Mouse (Mus musculus) C2C12 (cell line): Measurements from ENCODE around the gene Mmp28. TPM values are rescaled to one million over a fixed set of nuclear protein-coding genes. Genes with fewer than 3 reads are reported as not detected.

Experiments
- H3K27me3 ChIP-seq: one replicate; pipeline ENCODE4 v1.6.1; 2011; ENCODE audit not compliant: control insufficient read depth, insufficient read depth, insufficient read length
- H3K36me3 ChIP-seq: one replicate; pipeline ENCODE4 v1.6.1; 2011; ENCODE audit not compliant: control insufficient read depth, insufficient read depth
- H3K4me3 ChIP-seq: one replicate; pipeline ENCODE4 v1.5.1; 2011; ENCODE audit warnings: mild to moderate bottlenecking, control low read depth; ENCODE audit not compliant: poor library complexity, insufficient read depth, severe bottlenecking
- H3K79me2 ChIP-seq: one replicate; pipeline ENCODE4 v1.6.1; 2011; ENCODE audit not compliant: control insufficient read depth, insufficient read depth
- H3K79me3 ChIP-seq: one replicate; pipeline ENCODE4 v1.6.1; 2011; ENCODE audit warnings: low read depth, control low read depth
- H3ac ChIP-seq: one replicate; pipeline ENCODE3; 2011; ENCODE audit warnings: low read depth; ENCODE audit not compliant: control insufficient read depth, insufficient read length
- CEBPB ChIP-seq: IDR thresholded peaks from one replicate; pipeline ENCODE4 v1.6.1; 2011; ENCODE audit warnings: low read depth, mild to moderate bottlenecking, control low read depth, moderate library complexity
- CTCF ChIP-seq: IDR thresholded peaks from one replicate; pipeline ENCODE4 v1.5.1; 2011; ENCODE audit not compliant: control insufficient read depth, insufficient read depth, insufficient read length
- FOSL1 ChIP-seq: IDR thresholded peaks from one replicate; pipeline ENCODE4 v1.8.0; 2011; ENCODE audit warnings: mild to moderate bottlenecking, low read length; ENCODE audit not compliant: poor library complexity, insufficient read depth, severe bottlenecking
- MAX ChIP-seq: IDR thresholded peaks from one replicate; pipeline ENCODE4 v1.6.1; 2011; ENCODE audit warnings: mild to moderate bottlenecking, control low read depth
- MYOD1 ChIP-seq: IDR thresholded peaks from one replicate; pipeline ENCODE4 v1.6.1; 2011; ENCODE audit warnings: low read depth; ENCODE audit not compliant: control insufficient read depth, insufficient read length
- MYOG ChIP-seq: IDR thresholded peaks from one replicate; pipeline ENCODE4 v1.6.1; 2011; ENCODE audit not compliant: control insufficient read depth, insufficient read length; ENCODE audit errors: extremely low read depth
- USF1 ChIP-seq: IDR thresholded peaks from one replicate; pipeline ENCODE4 v1.6.1; 2011; ENCODE audit warnings: low read depth, mild to moderate bottlenecking, control low read depth, moderate library complexity
- polyA plus RNA-seq: library from polyadenylated mRNA; unstranded; fragments of >200 nt; fragmentation: generic; extraction: Trizol; gene quantifications from one replicate; pipeline ENCODE4 v1.2.1, GENCODE M21; 2012; ENCODE audit warnings: missing spikeins

Gene Mmp28
- polyA plus RNA-seq, 1 experiment: 2.3 TPM

DNA sequence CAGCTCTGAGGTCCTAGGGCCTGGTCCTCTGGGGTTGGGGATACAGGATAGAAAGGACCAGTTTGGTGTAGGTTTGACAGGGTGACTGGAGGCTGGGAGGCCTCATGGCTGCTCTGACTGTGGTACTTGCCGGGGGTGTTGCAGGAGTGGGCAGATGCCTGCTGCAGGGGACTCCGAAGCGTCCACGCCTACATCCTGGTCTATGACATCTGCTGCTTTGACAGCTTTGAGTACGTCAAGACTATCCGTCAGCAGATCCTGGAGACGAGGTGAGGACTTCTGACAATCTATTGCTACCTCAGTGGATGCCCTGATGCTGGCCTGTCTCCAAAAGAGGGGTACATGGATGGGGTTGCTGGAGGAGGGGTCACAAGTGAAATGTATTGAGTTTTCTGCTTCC is 45.2 kb downstream of the Mmp28 start:
- H3K79me3 ChIP-seq: no peaks in the 10 kb centered on the region
- H3K4me3 ChIP-seq: no peak overlapping the region
- H3K36me3 ChIP-seq: no peaks in the 10 kb centered on the region
- H3K79me2 ChIP-seq: no peaks in the 10 kb centered on the region
- no peak overlapping the region for H3ac ChIP-seq
- H3K27me3 ChIP-seq: peaks cover 28% of the 10 kb centered on the region
- TF ChIP-seq USF1 (no peak), CTCF (no peak), MYOD1 (no peak), CEBPB (no peak), MYOG (no peak), FOSL1 (no peak), MAX (no peak)

DNA sequence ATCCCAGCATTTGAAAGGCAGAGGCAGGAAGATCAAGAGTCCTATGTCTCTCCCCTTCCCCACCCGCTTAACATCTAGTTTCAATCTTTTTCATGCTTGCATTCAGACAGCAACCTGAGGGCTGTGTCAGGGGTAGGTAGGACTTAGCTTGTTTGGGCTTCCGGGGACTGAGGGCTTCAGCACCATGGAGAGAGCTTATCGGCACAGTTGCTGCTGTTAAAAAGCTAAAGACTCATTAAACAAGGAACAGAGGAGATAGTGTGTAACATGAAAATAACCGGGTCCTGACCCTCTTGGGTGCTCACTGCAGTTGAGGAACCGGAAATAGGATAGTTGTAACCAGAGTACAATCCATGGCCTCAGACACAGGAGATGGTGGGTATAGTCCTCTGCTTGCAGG is 45.8 kb downstream of the Mmp28 start:
- Histone ChIP-seq H3K79me2 (no peaks in the 10 kb centered on the region), H3K36me3 (no peaks in the 10 kb centered on the region), H3K27me3 (peaks cover 34% of the 10 kb centered on the region), H3K4me3 (no peak overlapping the region), H3ac (no peak overlapping the region), H3K79me3 (no peaks in the 10 kb centered on the region)
- TF ChIP-seq CTCF: no peak
- TF ChIP-seq CEBPB: no peak
- no peak for TF ChIP-seq MYOD1
- no peak for TF ChIP-seq MYOG

DNA sequence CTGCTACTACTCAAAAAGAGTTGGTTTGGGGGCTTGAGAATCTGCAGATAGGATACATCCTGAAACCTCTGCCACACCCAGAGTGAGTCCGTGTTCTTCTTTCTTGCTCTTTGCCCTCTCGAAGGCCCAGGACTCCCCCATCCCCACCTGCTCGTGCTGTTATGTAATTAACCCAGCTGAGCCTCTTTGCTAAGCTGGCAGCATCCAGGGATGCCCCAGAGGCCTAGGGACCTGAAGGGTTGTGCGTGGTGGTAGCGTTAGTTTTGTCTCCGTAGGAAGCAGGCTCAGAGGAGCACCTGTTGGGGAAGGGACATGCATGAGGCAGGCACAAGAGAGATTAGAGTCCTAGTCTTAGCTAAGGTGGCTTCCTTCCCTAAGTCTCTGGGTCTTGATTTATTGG is 52.4 kb downstream of the Mmp28 start:
- H3K4me3 ChIP-seq: no peak overlapping the region
- TF ChIP-seq MYOG (no peak), FOSL1 (no peak), MAX (no peak), CTCF (no peak), USF1 (no peak), CEBPB (no peak), MYOD1 (no peak)

GRCm38 (mm10) chr11:83409792-83410291 is 53.0 kb downstream of the Mmp28 start:
- no peaks in the 10 kb centered on the region for H3K79me2 ChIP-seq
- H3ac ChIP-seq: no peak overlapping the region
- H3K79me3 ChIP-seq: no peaks in the 10 kb centered on the region
- no peaks in the 10 kb centered on the region for H3K36me3 ChIP-seq
- H3K27me3 ChIP-seq: peaks cover 42% of the 10 kb centered on the region
- no peak overlapping the region for H3K4me3 ChIP-seq
- TF ChIP-seq MAX: no peak
- TF ChIP-seq USF1: no peak
- no peak for TF ChIP-seq MYOD1
- TF ChIP-seq CEBPB: no peak
- no peak for TF ChIP-seq FOSL1
- TF ChIP-seq CTCF: no peak
- TF ChIP-seq MYOG: no peak

More for the DNA sequence above, 52.4 kb downstream of the Mmp28 start:
- H3ac ChIP-seq: no peak overlapping the region
- H3K27me3 ChIP-seq: peaks cover 42% of the 10 kb centered on the region
- no peaks in the 10 kb centered on the region for H3K79me3 ChIP-seq
- H3K79me2 ChIP-seq: no peaks in the 10 kb centered on the region
- H3K36me3 ChIP-seq: no peaks in the 10 kb centered on the region

DNA sequence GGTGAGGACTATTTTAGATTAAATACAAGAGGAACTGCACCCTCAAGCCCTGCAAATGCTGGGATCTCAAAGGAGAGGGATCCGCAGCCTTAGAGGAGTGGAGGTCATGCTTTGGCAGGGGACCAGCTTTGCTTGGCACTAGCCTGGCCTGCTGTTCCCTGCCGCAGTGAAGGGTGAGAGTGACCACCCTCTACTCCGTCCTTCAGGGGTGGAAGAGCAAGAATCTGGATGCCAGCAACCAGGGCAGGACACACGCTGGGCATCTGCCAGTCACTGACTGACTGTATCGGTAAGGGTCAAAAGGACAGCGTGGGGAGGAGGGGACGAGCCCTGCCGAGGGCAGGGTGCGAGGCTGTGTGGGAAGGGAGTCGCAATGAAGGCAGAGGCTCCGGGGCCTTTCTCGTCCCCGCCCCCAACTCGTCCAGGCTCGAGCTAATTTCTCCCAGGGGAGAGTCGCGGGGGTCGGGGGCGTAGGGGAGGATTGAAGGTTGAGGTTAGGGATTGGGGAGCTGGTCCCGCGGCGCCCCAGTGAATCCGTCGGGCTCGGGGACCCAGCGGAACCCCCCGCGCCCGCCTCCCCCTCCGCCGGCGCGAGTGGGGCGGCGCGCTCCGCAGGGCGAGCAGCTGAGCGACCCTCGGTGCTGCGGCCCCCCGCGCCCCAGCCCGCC is 53.6 kb downstream of the Mmp28 start, which contains the start of gene Rasl10b:
Gene Rasl10b, plus strand, starts transcription at position 51 of the 668 bp plus-strand sequence.
- Histone ChIP-seq H3K4me3 (no peak within 1 kb of the TSS), H3K36me3 (peaks cover 4% of the 10 kb centered on the region), H3K27me3 (peaks cover 42% of the 10 kb centered on the region), H3ac (no peak within 1 kb of the TSS), H3K79me3 (no peaks in the 10 kb centered on the region), H3K79me2 (no peaks in the 10 kb centered on the region)
- TF ChIP-seq MYOG (no peak), CTCF (no peak), MYOD1 (no peak), FOSL1 (no peak), USF1 (no peak), MAX (no peak), CEBPB (no peak)
